Mouse (Mus musculus): ENCODE measurements around the gene Dync1i2.

DNA sequence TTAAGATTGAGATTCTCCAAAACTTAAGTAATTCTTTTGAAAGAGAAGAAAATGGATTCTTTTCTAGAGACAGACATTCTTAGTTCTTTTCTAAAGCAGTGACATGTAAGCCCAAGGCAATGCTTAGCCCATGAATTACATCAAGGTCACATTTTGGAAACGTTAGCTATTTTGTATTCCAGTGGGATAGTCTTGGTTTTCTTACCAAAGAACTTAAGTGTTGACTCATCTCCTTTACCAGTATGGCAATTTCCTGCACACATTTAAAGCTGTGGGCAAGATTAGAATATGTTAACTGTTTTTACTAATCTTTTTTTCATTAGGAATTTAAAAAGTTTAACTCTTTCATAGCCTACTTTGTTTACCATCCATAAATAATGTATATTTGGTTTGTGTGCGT lies 21.5 kb downstream of the Dync1i2 start:
- TF ChIP-seq CTCF (IDR thresholded peaks at IDR 0.05; ENCODE audit: low read depth, low read length) (no peak), POLR2A (IDR thresholded peaks at IDR 0.05; ENCODE audit: borderline replicate concordance, low read depth, low read length) (no peak)
